Mouse (Mus musculus) liver, postnatal 0 days (tissue): Measurements from ENCODE around the gene Ankle1. TPM values are rescaled to one million over a fixed set of nuclear protein-coding genes. Genes with fewer than 3 reads are reported as not detected.

Source experiments
- ATAC-seq: fragments of 200-750 bp; cut with Nextera tagmentation; 2 replicates; pipeline ENCODE4 v1.8.0; 2017; ENCODE audit warnings: mild to moderate bottlenecking, moderate library complexity
- DNase-seq: peaks from one replicate; pipeline ENCODE4 v3.0.0-alpha.2; 2016
- H3K27ac ChIP-seq: fragments of 300-500 bp; sonication (generic); 2 replicates; pipeline ENCODE4 v1.5.1; 2014; ENCODE audit warnings: antibody characterized with exemption, moderate library complexity, mild to moderate bottlenecking, low read depth
- H3K27me3 ChIP-seq: fragments of 300-500 bp; sonication (generic); 2 replicates; pipeline ENCODE4 v1.6.1; 2014; ENCODE audit warnings: low read length, control low read depth, mixed read lengths; ENCODE audit not compliant: insufficient read depth
- H3K36me3 ChIP-seq: fragments of 300-500 bp; sonication (generic); replicated peaks from 2 replicates; pipeline ENCODE4 v1.6.1; 2014; ENCODE audit warnings: mild to moderate bottlenecking, control low read depth, low read length, moderate library complexity, mixed read lengths; ENCODE audit not compliant: insufficient read depth
- H3K4me1 ChIP-seq: fragments of 300-500 bp; sonication (generic); 2 replicates; pipeline ENCODE4 v1.6.1; 2014; ENCODE audit warnings: antibody characterized with exemption, mild to moderate bottlenecking, control low read depth; ENCODE audit not compliant: insufficient read depth
- H3K4me2 ChIP-seq: fragments of 300-500 bp; sonication (generic); 2 replicates; pipeline ENCODE4 v1.6.1; 2014; ENCODE audit warnings: low read depth, mild to moderate bottlenecking, low read length, moderate library complexity, mixed read lengths
- H3K4me3 ChIP-seq: fragments of 300-500 bp; sonication (generic); 2 replicates; pipeline ENCODE4 v1.5.1; 2014; ENCODE audit warnings: low read depth, low read length
- H3K9ac ChIP-seq: fragments of 300-500 bp; sonication (generic); replicated peaks from 2 replicates; pipeline ENCODE4 v1.6.1; 2014; ENCODE audit warnings: mild to moderate bottlenecking, moderate library complexity
- H3K9me3 ChIP-seq: fragments of 300-500 bp; sonication (generic); 2 replicates; pipeline ENCODE4 v1.6.1; 2016; ENCODE audit warnings: mild to moderate bottlenecking, control low read depth, low read length, mixed read lengths
- CTCF ChIP-seq: sonication (generic); IDR thresholded peaks from 2 replicates; pipeline ENCODE4 v1.5.1; 2016; ENCODE audit warnings: antibody characterized with exemption, low read depth
- EP300 ChIP-seq: IDR thresholded peaks from 2 replicates; pipeline ENCODE4 v1.6.1; 2016; ENCODE audit warnings: antibody characterized with exemption, low read depth, mild to moderate bottlenecking
- WGBS: fragments of 180-500 bp; shearing (Covaris S2); extraction: QIAGEN DNeasy Blood & Tissue Kit; methylation state at CpG from one replicate; pipeline ENCODE4 v1.1.7; 2014; ENCODE audit not compliant: insufficient replicate concordance; 5-methylcytosine and 5-hydroxymethylcytosine counted together
- polyA plus RNA-seq: library from polyadenylated mRNA; unstranded; fragments of >200 nt; fragmentation: Nextera tagmentation; extraction: Ambion mirVana; gene quantifications from 2 replicates; pipeline ENCODE4 v1.2.1, GENCODE M21; 2015

The Ankle1 gene
- polyA plus RNA-seq, 1 experiment from 2014 or later = 11.4 TPM

- ATAC-seq (no peak), DNase-seq (no peak)
- H3K4me2 ChIP-seq = no peak overlapping the region
- H3K4me1 ChIP-seq = peaks cover 22% of the 10 kb centered on the region
- no peak overlapping the region for H3K27ac ChIP-seq
- H3K9ac ChIP-seq = no peak overlapping the region
- TF ChIP-seq EP300 = no peak
- no peak for TF ChIP-seq CTCF
- H3K27me3 ChIP-seq = no peaks in the 10 kb centered on the region
- H3K4me3 ChIP-seq = no peak overlapping the region
- no peaks in the 10 kb centered on the region for H3K9me3 ChIP-seq
- peaks cover 30% of the 10 kb centered on the region for H3K36me3 ChIP-seq
- 90% methylated on average over 10 of the region's 10 CpGs for WGBS
Measured at GRCm38 (mm10) chr8:71369040-71369718, 36.6 kb upstream of the Ankle1 start.

DNA sequence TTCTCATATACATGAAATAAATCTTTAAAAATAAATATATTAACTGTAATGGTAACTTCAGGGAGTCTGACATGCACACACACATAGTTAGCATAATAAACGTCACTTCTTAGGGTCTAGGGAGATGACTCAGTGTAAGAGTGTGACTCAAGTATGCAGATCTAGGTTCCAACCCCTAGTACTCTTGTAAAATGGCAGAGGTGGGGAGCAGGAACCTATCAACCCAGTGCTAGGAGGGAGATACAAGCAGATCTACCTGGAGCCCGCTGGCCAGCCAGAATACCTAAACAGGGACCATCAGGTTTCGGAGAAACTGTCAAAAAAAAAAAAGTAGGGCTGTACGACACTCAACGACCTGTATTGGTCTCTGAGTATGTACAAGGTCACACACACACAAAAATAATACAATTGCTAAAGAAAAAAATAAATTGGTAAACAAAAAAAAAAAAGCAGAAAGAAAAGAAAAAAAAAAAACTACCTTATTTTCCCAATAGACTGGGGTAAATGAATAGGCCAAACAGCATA, 35.0 kb upstream of the Ankle1 start:
- H3K27ac ChIP-seq = peak overlapping the region; percentile 77
- peaks cover 27% of the 10 kb centered on the region for H3K4me1 ChIP-seq
- H3K36me3 ChIP-seq = peaks cover 36% of the 10 kb centered on the region
- TF ChIP-seq EP300 (no peak), CTCF (no peak)
- peak overlapping the region; percentile 58 for H3K4me3 ChIP-seq
- no peak for DNase-seq
- no peak for ATAC-seq
- peak overlapping the region; percentile 67 for H3K4me2 ChIP-seq
- peak overlapping the region; percentile 60 for H3K9ac ChIP-seq
- WGBS = 8% methylated on average over 5 of the region's 5 CpGs
- H3K9me3 ChIP-seq = no peaks in the 10 kb centered on the region
- no peaks in the 10 kb centered on the region for H3K27me3 ChIP-seq

DNA sequence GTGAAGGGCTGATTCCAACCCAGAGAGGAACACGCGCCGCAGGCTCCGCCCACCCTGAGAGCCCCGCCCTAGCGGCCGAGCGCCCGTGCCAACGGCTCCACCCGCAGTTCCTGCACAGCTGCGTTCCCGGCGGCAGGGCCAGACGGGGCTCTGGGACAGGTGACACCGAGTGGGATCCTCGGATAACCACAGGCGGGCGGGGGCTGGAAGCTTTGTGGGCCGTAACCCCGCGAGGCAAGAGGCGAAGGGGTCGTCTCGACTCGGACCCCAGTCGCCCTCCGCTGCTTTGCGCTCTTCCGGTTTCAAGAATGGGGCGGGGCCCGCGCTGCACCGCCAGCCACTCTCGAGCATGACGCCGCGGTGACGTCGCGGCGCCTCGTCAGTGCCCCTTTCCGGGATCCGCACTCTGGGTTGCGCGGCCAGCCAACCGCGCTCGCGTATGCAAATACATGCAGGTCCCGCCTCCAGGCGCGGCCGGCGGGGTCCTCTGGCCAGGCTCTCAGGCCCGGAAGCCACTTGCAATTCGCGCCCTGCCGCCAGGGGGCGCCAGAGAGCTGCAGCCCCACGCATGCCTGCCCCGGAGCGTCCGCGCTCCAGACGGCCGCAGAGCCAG, 34.5 kb upstream of the Ankle1 start, which contains the start of gene Ocel1:
Ocel1 (plus strand) TSS at position 63 of the 613 bp plus-strand sequence.
- no peaks in the 10 kb centered on the region for H3K27me3 ChIP-seq
- peak within 1 kb of the TSS; percentile 77 for H3K27ac ChIP-seq
- peak within 1 kb of the TSS; percentile 58 for H3K4me3 ChIP-seq
- peak; percentile 100 for TF ChIP-seq CTCF
- no peak for TF ChIP-seq EP300
- DNase-seq = peak; percentile 98
- H3K36me3 ChIP-seq = peaks cover 36% of the 10 kb centered on the region
- H3K9ac ChIP-seq = peak within 1 kb of the TSS; percentile 60
- H3K9me3 ChIP-seq = no peaks in the 10 kb centered on the region
- under 1% methylated on average over 67 of the region's 68 CpGs for WGBS
- H3K4me1 ChIP-seq = peaks cover 30% of the 10 kb centered on the region
- peak; percentile 89 for ATAC-seq
- peak within 1 kb of the TSS; percentile 67 for H3K4me2 ChIP-seq

GRCm38 (mm10) chr8:71372427-71372826, 33.4 kb upstream of the Ankle1 start:
- Histone ChIP-seq H3K4me2 (no peak overlapping the region), H3K27ac (no peak overlapping the region), H3K36me3 (peaks cover 38% of the 10 kb centered on the region), H3K4me1 (peaks cover 33% of the 10 kb centered on the region), H3K9me3 (no peaks in the 10 kb centered on the region), H3K9ac (no peak overlapping the region), H3K4me3 (no peak overlapping the region), H3K27me3 (no peaks in the 10 kb centered on the region)
- DNase-seq = no peak
- no peak for ATAC-seq
- TF ChIP-seq EP300 = no peak
- no peak for TF ChIP-seq CTCF
- 86% methylated on average over 12 of the region's 12 CpGs for WGBS

GRCm38 (mm10) chr8:71373000-71373399, 32.8 kb upstream of the Ankle1 start:
- H3K4me1 ChIP-seq = peaks cover 30% of the 10 kb centered on the region
- peaks cover 42% of the 10 kb centered on the region for H3K36me3 ChIP-seq
- 87% methylated on average over 3 of the region's 3 CpGs for WGBS
- DNase-seq = no peak
- ATAC-seq = no peak
- H3K4me2 ChIP-seq = no peak overlapping the region
- no peaks in the 10 kb centered on the region for H3K27me3 ChIP-seq
- H3K4me3 ChIP-seq = no peak overlapping the region
- no peak overlapping the region for H3K9ac ChIP-seq
- H3K9me3 ChIP-seq = no peaks in the 10 kb centered on the region
- H3K27ac ChIP-seq = no peak overlapping the region
- TF ChIP-seq CTCF (0 out of 2 replicates have a peak, but pooled peaks have one; percentile 5), EP300 (no peak)

DNA sequence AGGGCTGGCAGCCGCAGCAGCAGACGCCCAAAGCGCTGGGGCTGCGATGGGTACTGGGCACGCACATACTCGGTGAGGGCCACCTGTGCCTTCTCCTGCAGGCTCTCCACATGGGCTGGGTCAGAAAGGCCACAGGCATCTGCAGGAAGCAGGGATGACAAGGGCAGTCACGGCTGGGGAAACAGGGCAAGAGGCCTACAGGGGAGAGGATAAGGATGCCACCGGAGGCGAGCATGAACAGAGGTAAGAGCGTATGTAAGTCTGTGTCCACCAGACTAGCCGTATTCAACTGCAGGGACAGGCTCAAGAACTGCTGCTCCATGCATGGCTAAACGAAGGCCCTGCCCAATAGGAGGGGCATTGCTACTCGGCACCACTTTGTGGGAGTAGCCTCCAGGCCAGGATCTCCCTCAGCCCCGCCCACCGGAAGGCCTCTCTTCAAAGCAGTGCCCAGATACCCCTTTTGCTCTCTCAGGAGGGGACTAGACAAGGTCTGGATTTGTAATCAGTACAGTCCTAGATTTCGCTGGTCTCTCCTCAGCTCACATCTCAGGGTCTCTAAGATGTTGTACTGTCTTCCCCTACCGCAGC, 31.1 kb upstream of the Ankle1 start:
- TF ChIP-seq CTCF (no peak), EP300 (no peak)
- H3K4me1 ChIP-seq = peaks cover 33% of the 10 kb centered on the region
- H3K36me3 ChIP-seq = peaks cover 32% of the 10 kb centered on the region
- no peaks in the 10 kb centered on the region; the same call in 1 of the 2 replicates for H3K27me3 ChIP-seq
- H3K4me3 ChIP-seq = no peak overlapping the region
- WGBS = 73% methylated on average over 17 of the region's 17 CpGs
- DNase-seq = peak; percentile 40
- ATAC-seq = no peak
- no peak overlapping the region for H3K27ac ChIP-seq
- no peak overlapping the region for H3K4me2 ChIP-seq
- H3K9me3 ChIP-seq = no peaks in the 10 kb centered on the region
- H3K9ac ChIP-seq = no peak overlapping the region
